Mouse (Mus musculus) hindbrain, postnatal 0 days (tissue): ENCODE measurements at regions not wholly inside any gene's neighbourhood (a gene's known extent, or its start where the extent isn't known, plus 50 kb on each side); places are given as distances from the start of the nearest gene placed in this dataset.

Experiments used
- ATAC-seq: fragments of 200-750 bp; cut with Nextera tagmentation; 2 replicates; pipeline ENCODE4 v1.8.0; 2017; ENCODE audit warnings: mild to moderate bottlenecking, moderate TSS enrichment, moderate library complexity
- DNase-seq: peaks from one replicate; pipeline ENCODE4 v3.0.0-alpha.2; 2015; ENCODE audit warnings: low spot score
- H3K27ac ChIP-seq: fragments of 300-500 bp; sonication (generic); 2 replicates; pipeline ENCODE4 v1.5.1; 2014; ENCODE audit warnings: mild to moderate bottlenecking
- H3K27me3 ChIP-seq: fragments of 300-500 bp; sonication (generic); 2 replicates; pipeline ENCODE4 v1.6.1; 2014; ENCODE audit warnings: low read length, mixed read lengths; ENCODE audit not compliant: insufficient read depth
- H3K36me3 ChIP-seq: fragments of 300-500 bp; sonication (generic); 2 replicates; pipeline ENCODE4 v1.6.1; 2014; ENCODE audit warnings: low read length, mixed read lengths; ENCODE audit not compliant: insufficient read depth
- H3K4me1 ChIP-seq: fragments of 300-500 bp; sonication (generic); 2 replicates; pipeline ENCODE4 v1.6.1; 2014; ENCODE audit warnings: antibody characterized with exemption, low read length, mixed read lengths; ENCODE audit not compliant: insufficient read depth
- H3K4me2 ChIP-seq: fragments of 300-500 bp; sonication (generic); 2 replicates; pipeline ENCODE4 v1.6.1; 2014; ENCODE audit warnings: low read depth, mild to moderate bottlenecking, low read length, moderate library complexity, mixed read lengths
- H3K4me3 ChIP-seq: fragments of 300-500 bp; sonication (generic); 2 replicates; pipeline ENCODE4 v1.5.1; 2014; ENCODE audit warnings: low read length
- H3K9ac ChIP-seq: fragments of 300-500 bp; sonication (generic); replicated peaks from 2 replicates; pipeline ENCODE4 v1.6.1; 2014; ENCODE audit warnings: mild to moderate bottlenecking, low read length, moderate library complexity, mixed read lengths
- H3K9me3 ChIP-seq: fragments of 300-500 bp; sonication (generic); 2 replicates; pipeline ENCODE4 v1.6.1; 2016; ENCODE audit warnings: low read length, mixed read lengths
- CTCF ChIP-seq: IDR thresholded peaks from 2 replicates; pipeline ENCODE4 v1.5.1; 2016; ENCODE audit warnings: antibody characterized with exemption, control low read depth, low read depth
- WGBS: fragments of 180-500 bp; shearing (Covaris S2); extraction: QIAGEN DNeasy Blood & Tissue Kit; methylation state at CpG from one replicate; pipeline ENCODE4 v1.1.7; 2014; 5-methylcytosine and 5-hydroxymethylcytosine counted together

- Histone ChIP-seq H3K9ac (no peak overlapping the region), H3K36me3 (no peaks in the 10 kb centered on the region), H3K4me2 (no peak overlapping the region), H3K4me3 (no peak overlapping the region), H3K9me3 (no peaks in the 10 kb centered on the region), H3K27ac (no peak overlapping the region), H3K27me3 (no peaks in the 10 kb centered on the region), H3K4me1 (no peaks in the 10 kb centered on the region; the same call in 1 of the 2 replicates)
- WGBS, result 29% methylated on average over 7 of the region's 7 CpGs
- DNase-seq (peak; percentile 48), ATAC-seq (peak; percentile 45; the same call in 1 of the 2 replicates)
- no peak for TF ChIP-seq CTCF
Observed at GRCm38 (mm10) chr1:90304331-90304730, 100.6 kb downstream of the Ackr3 start.

GRCm38 (mm10) chr1:90311016-90311415 lies 107.2 kb downstream of the Ackr3 start:
- Histone ChIP-seq H3K4me3 (no peak overlapping the region), H3K9me3 (no peaks in the 10 kb centered on the region), H3K4me1 (peaks cover 3% of the 10 kb centered on the region; the same call in 1 of the 2 replicates), H3K4me2 (no peak overlapping the region), H3K36me3 (no peaks in the 10 kb centered on the region), H3K9ac (no peak overlapping the region), H3K27ac (no peak overlapping the region), H3K27me3 (no peaks in the 10 kb centered on the region)
- no peak; the same call in 1 of the 2 replicates for ATAC-seq
- 41% methylated on average over 3 of the region's 3 CpGs for WGBS
- TF ChIP-seq CTCF, result no peak
- no peak for DNase-seq

- no peaks in the 10 kb centered on the region for H3K36me3 ChIP-seq
- H3K27ac ChIP-seq, result no peak overlapping the region
- WGBS, result 47% methylated on average over 8 of the region's 8 CpGs
- no peak overlapping the region for H3K4me3 ChIP-seq
- no peak for TF ChIP-seq CTCF
- H3K9me3 ChIP-seq, result no peaks in the 10 kb centered on the region
- peaks cover 3% of the 10 kb centered on the region; the same call in 1 of the 2 replicates for H3K4me1 ChIP-seq
- peak; percentile 68 for ATAC-seq
- H3K4me2 ChIP-seq, result no peak overlapping the region
- H3K27me3 ChIP-seq, result no peaks in the 10 kb centered on the region
- peak; percentile 40 for DNase-seq
- no peak overlapping the region for H3K9ac ChIP-seq
Observed at GRCm38 (mm10) chr1:90311649-90312442, 108.1 kb downstream of the Ackr3 start.

- TF ChIP-seq CTCF, result no peak
- Histone ChIP-seq H3K36me3 (no peaks in the 10 kb centered on the region), H3K9ac (no peak overlapping the region), H3K27ac (0 out of 2 replicates have a peak overlapping the region, but pooled peaks have one; percentile 5), H3K4me3 (no peak overlapping the region), H3K9me3 (no peaks in the 10 kb centered on the region), H3K4me1 (peaks cover 3% of the 10 kb centered on the region; the same call in 1 of the 2 replicates), H3K4me2 (no peak overlapping the region), H3K27me3 (no peaks in the 10 kb centered on the region)
- DNase-seq (peak; percentile 35), ATAC-seq (peak; percentile 60; the same call in 1 of the 2 replicates)
- WGBS, result 61% methylated on average over 12 of the region's 12 CpGs
Observed at GRCm38 (mm10) chr1:90313750-90314359, 110.1 kb downstream of the Ackr3 start.

GRCm38 (mm10) chr1:90317902-90318301 lies 114.1 kb downstream of the Ackr3 start:
- H3K27ac ChIP-seq, result no peak overlapping the region
- DNase-seq (peak; percentile 31), ATAC-seq (no peak)
- H3K4me2 ChIP-seq, result no peak overlapping the region
- TF ChIP-seq CTCF, result no peak
- H3K4me1 ChIP-seq, result no peaks in the 10 kb centered on the region
- H3K27me3 ChIP-seq, result no peaks in the 10 kb centered on the region
- no peaks in the 10 kb centered on the region for H3K36me3 ChIP-seq
- H3K4me3 ChIP-seq, result no peak overlapping the region
- WGBS, result 45% methylated on average over 6 of the region's 6 CpGs
- H3K9me3 ChIP-seq, result no peaks in the 10 kb centered on the region
- H3K9ac ChIP-seq, result no peak overlapping the region

GRCm38 (mm10) chr1:90318502-90318901 lies 114.7 kb downstream of the Ackr3 start:
- Histone ChIP-seq H3K9ac (no peak overlapping the region), H3K27me3 (no peaks in the 10 kb centered on the region), H3K9me3 (no peaks in the 10 kb centered on the region), H3K27ac (no peak overlapping the region), H3K4me2 (no peak overlapping the region), H3K36me3 (no peaks in the 10 kb centered on the region), H3K4me3 (no peak overlapping the region), H3K4me1 (no peaks in the 10 kb centered on the region)
- no peak for ATAC-seq
- 67% methylated on average over 9 of the region's 9 CpGs for WGBS
- DNase-seq, result no peak
- TF ChIP-seq CTCF, result no peak

- ATAC-seq (no peak), DNase-seq (no peak)
- Histone ChIP-seq H3K27me3 (no peaks in the 10 kb centered on the region), H3K36me3 (no peaks in the 10 kb centered on the region), H3K27ac (no peak overlapping the region), H3K4me2 (no peak overlapping the region), H3K4me3 (no peak overlapping the region), H3K9me3 (no peaks in the 10 kb centered on the region), H3K9ac (no peak overlapping the region), H3K4me1 (no peaks in the 10 kb centered on the region)
- 54% methylated on average over 9 of the region's 9 CpGs for WGBS
- TF ChIP-seq CTCF, result no peak
Observed at GRCm38 (mm10) chr1:90320518-90320917, 116.7 kb downstream of the Ackr3 start.
